Mouse (Mus musculus): ENCODE results near the gene Fam227b. TPM values are rescaled to one million over a fixed set of nuclear protein-coding genes. Genes with fewer than 3 reads are reported as not detected.

The Fam227b gene
- not detected in 2 replicates for polyA plus RNA-seq (2012; ENCODE audit: low replicate concordance)

GRCm38 (mm10) chr2:126151855-126152571, at the start of gene Fam227b, which contains the start of gene Dtwd1:
Gene Fam227b, minus strand, starts transcription at chr2:126152004.
Gene Dtwd1, plus strand, starts transcription at chr2:126152141.

DNA sequence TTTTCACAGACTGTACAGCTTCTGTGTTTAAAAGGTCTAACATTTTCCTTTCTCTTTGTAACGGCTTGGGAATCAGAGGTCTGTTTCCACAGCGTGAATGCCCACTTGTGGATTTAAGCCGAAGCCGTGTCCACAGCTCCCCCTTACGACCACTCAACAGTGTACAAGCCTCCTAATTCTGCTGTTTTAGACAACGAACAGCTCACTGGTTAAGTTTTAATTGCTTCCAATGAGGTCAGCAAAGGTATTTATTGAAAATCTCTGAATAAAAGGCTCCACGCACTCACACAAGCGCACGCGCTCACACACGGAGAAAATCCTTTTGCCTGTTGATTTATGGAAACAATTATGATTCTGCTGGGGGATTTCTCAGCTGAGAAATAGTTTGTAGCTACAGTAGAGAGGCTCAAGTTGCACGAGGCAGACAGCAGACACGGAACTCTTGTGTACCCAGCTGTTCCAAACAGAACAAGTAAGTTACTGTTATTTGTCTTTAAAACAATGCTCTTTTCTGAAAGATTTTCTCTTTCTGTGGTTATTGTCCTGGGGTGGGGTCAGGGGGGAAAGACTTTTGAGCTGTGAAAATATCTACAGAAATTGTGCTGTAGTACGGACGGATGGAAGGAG, 117.3 kb downstream of the Fam227b start, which contains the start of gene Fgf7:
Gene Fgf7 (plus strand): TSS at position 280 of the 627 bp plus-strand sequence.

Other genes starting within 250 kb of the Fam227b start
- gene Fgf7, start 117.3 kb downstream of the Fam227b start, polyA plus RNA-seq (2012; ENCODE audit: low replicate concordance), result not detected in 2 replicates
- 0.14 and 0.89 TPM in 2 replicates for gene Dtwd1, start 137 bp upstream of the Fam227b start, polyA plus RNA-seq (2012; ENCODE audit: low replicate concordance)
- gene Gm17555, start 63.1 kb upstream of the Fam227b start, polyA plus RNA-seq (2012; ENCODE audit: low replicate concordance), result not detected in 2 replicates

All from hematopoietic multipotent progenitor cell, adult 10-12 weeks (in vitro differentiated cells).